Mouse (Mus musculus): Measurements from ENCODE around the gene Mog. TPM values are rescaled to one million over a fixed set of nuclear protein-coding genes. Genes with fewer than 3 reads are reported as not detected.

The Mog gene
- 0.14 TPM in 1 of 2 replicates, not detected in the other for polyA plus RNA-seq (2015; fragmentation: Nextera tagmentation; extraction: Ambion mirVana)

- Histone ChIP-seq H3K4me2 (no peak within 1 kb of the TSS), H3K9me3 (no peaks in the 10 kb centered on the region), H3K4me3 (no peak within 1 kb of the TSS), H3K4me1 (no peaks in the 10 kb centered on the region), H3K27me3 (no peaks in the 10 kb centered on the region), H3K27ac (no peak within 1 kb of the TSS), H3K36me3 (no peaks in the 10 kb centered on the region), H3K9ac (no peak within 1 kb of the TSS)
- WGBS = 72% methylated on average over 9 of the region's 9 CpGs
- no peak for ATAC-seq (ENCODE audit: insufficient number of reproducible peaks, low FRiP score, low TSS enrichment, low read depth)
Measured at GRCm38 (mm10) chr17:37022628-37023576, at the start of gene Mog. Gene Mog (minus strand): TSS chr17:37023398.

- Histone ChIP-seq H3K4me1 (no peaks in the 10 kb centered on the region), H3K36me3 (peaks cover 80% of the 10 kb centered on the region), H3K9me3 (no peaks in the 10 kb centered on the region), H3K9ac (no peak overlapping the region), H3K4me2 (no peak overlapping the region), H3K27ac (no peak overlapping the region), H3K27me3 (no peaks in the 10 kb centered on the region), H3K4me3 (no peak overlapping the region)
- no peak for ATAC-seq (ENCODE audit: insufficient number of reproducible peaks, low FRiP score, low TSS enrichment, low read depth)
- WGBS = 63% methylated on average over 11 of the region's 11 CpGs
Measured at GRCm38 (mm10) chr17:37072730-37073276, 49.6 kb upstream of the Mog start.

- Histone ChIP-seq H3K36me3 (peaks cover 86% of the 10 kb centered on the region), H3K4me3 (no peak overlapping the region), H3K27me3 (no peaks in the 10 kb centered on the region), H3K9me3 (no peaks in the 10 kb centered on the region), H3K9ac (no peak overlapping the region), H3K4me1 (no peaks in the 10 kb centered on the region), H3K27ac (no peak overlapping the region), H3K4me2 (no peak overlapping the region)
- ATAC-seq (ENCODE audit: insufficient number of reproducible peaks, low FRiP score, low TSS enrichment, low read depth) = no peak
- 87% methylated on average over 12 of the region's 12 CpGs for WGBS
Measured at GRCm38 (mm10) chr17:37072080-37072729, 49.0 kb upstream of the Mog start.

GRCm38 (mm10) chr17:37070121-37070520 is 46.9 kb upstream of the Mog start:
- H3K4me3 ChIP-seq = no peak overlapping the region
- no peaks in the 10 kb centered on the region for H3K27me3 ChIP-seq
- no peaks in the 10 kb centered on the region for H3K9me3 ChIP-seq
- no peak overlapping the region for H3K27ac ChIP-seq
- H3K4me2 ChIP-seq = no peak overlapping the region
- H3K4me1 ChIP-seq = no peaks in the 10 kb centered on the region
- H3K9ac ChIP-seq = no peak overlapping the region
- no peak for ATAC-seq (ENCODE audit: insufficient number of reproducible peaks, low FRiP score, low TSS enrichment, low read depth)
- 89% methylated on average over 8 of the region's 8 CpGs for WGBS
- peaks cover 94% of the 10 kb centered on the region for H3K36me3 ChIP-seq

- no peaks in the 10 kb centered on the region for H3K4me1 ChIP-seq
- no peak overlapping the region for H3K27ac ChIP-seq
- H3K9me3 ChIP-seq = no peaks in the 10 kb centered on the region
- no peak overlapping the region for H3K4me2 ChIP-seq
- ATAC-seq (ENCODE audit: insufficient number of reproducible peaks, low FRiP score, low TSS enrichment, low read depth) = no peak
- no peak overlapping the region for H3K9ac ChIP-seq
- no peak overlapping the region for H3K4me3 ChIP-seq
- no peaks in the 10 kb centered on the region for H3K27me3 ChIP-seq
- H3K36me3 ChIP-seq = peaks cover 96% of the 10 kb centered on the region
- 92% methylated on average over 1 of the region's 1 CpGs for WGBS
Measured at GRCm38 (mm10) chr17:37067861-37068260, 44.7 kb upstream of the Mog start.

- peaks cover 89% of the 10 kb centered on the region for H3K36me3 ChIP-seq
- 90% methylated on average over 2 of the region's 2 CpGs for WGBS
- H3K4me3 ChIP-seq = no peak overlapping the region
Measured at GRCm38 (mm10) chr17:37065993-37066392, 42.8 kb upstream of the Mog start.

GRCm38 (mm10) chr17:37063686-37064495 is 40.7 kb upstream of the Mog start:
- peaks cover 80% of the 10 kb centered on the region for H3K36me3 ChIP-seq
- no peak overlapping the region for H3K27ac ChIP-seq
- no peak for ATAC-seq (ENCODE audit: insufficient number of reproducible peaks, low FRiP score, low TSS enrichment, low read depth)
- no peak overlapping the region for H3K4me2 ChIP-seq
- H3K9me3 ChIP-seq = no peaks in the 10 kb centered on the region
- H3K27me3 ChIP-seq = no peaks in the 10 kb centered on the region
- WGBS = 81% methylated on average over 11 of the region's 11 CpGs
- H3K4me1 ChIP-seq = no peaks in the 10 kb centered on the region
- H3K9ac ChIP-seq = no peak overlapping the region
- no peak overlapping the region for H3K4me3 ChIP-seq

More at GRCm38 (mm10) chr17:37065993-37066392, 42.8 kb upstream of the Mog start:
- Histone ChIP-seq H3K4me1 (no peaks in the 10 kb centered on the region), H3K4me2 (no peak overlapping the region), H3K9ac (no peak overlapping the region), H3K27me3 (no peaks in the 10 kb centered on the region), H3K27ac (no peak overlapping the region), H3K9me3 (no peaks in the 10 kb centered on the region)
- no peak for ATAC-seq (ENCODE audit: insufficient number of reproducible peaks, low FRiP score, low TSS enrichment, low read depth)

GRCm38 (mm10) chr17:37063063-37063462 is 39.9 kb upstream of the Mog start:
- WGBS = 72% methylated on average over 10 of the region's 10 CpGs
- H3K27ac ChIP-seq = no peak overlapping the region
- no peak overlapping the region for H3K9ac ChIP-seq
- no peak overlapping the region for H3K4me3 ChIP-seq
- no peaks in the 10 kb centered on the region for H3K9me3 ChIP-seq
- no peak overlapping the region for H3K4me2 ChIP-seq
- H3K4me1 ChIP-seq = no peaks in the 10 kb centered on the region
- peaks cover 81% of the 10 kb centered on the region for H3K36me3 ChIP-seq
- no peak for ATAC-seq (ENCODE audit: insufficient number of reproducible peaks, low FRiP score, low TSS enrichment, low read depth)
- no peaks in the 10 kb centered on the region for H3K27me3 ChIP-seq

- Histone ChIP-seq H3K4me3 (no peak overlapping the region), H3K27me3 (no peaks in the 10 kb centered on the region), H3K36me3 (peaks cover 77% of the 10 kb centered on the region), H3K27ac (no peak overlapping the region), H3K9me3 (no peaks in the 10 kb centered on the region), H3K4me1 (no peaks in the 10 kb centered on the region), H3K4me2 (no peak overlapping the region), H3K9ac (no peak overlapping the region)
- no peak for ATAC-seq (ENCODE audit: insufficient number of reproducible peaks, low FRiP score, low TSS enrichment, low read depth)
- 89% methylated on average over 10 of the region's 10 CpGs for WGBS
Measured at GRCm38 (mm10) chr17:37062101-37062641, 39.0 kb upstream of the Mog start.

- Histone ChIP-seq H3K9me3 (no peaks in the 10 kb centered on the region), H3K36me3 (peaks cover 76% of the 10 kb centered on the region), H3K4me2 (no peak overlapping the region), H3K27me3 (no peaks in the 10 kb centered on the region), H3K4me3 (no peak overlapping the region), H3K27ac (no peak overlapping the region), H3K9ac (no peak overlapping the region), H3K4me1 (no peaks in the 10 kb centered on the region)
- ATAC-seq (ENCODE audit: insufficient number of reproducible peaks, low FRiP score, low TSS enrichment, low read depth) = no peak
- WGBS = 83% methylated on average over 3 of the region's 3 CpGs
Measured at GRCm38 (mm10) chr17:37061435-37061834, 38.2 kb upstream of the Mog start.

- no peaks in the 10 kb centered on the region for H3K27me3 ChIP-seq
- no peak overlapping the region for H3K4me3 ChIP-seq
- H3K27ac ChIP-seq = no peak overlapping the region
- H3K4me1 ChIP-seq = no peaks in the 10 kb centered on the region
- H3K9me3 ChIP-seq = no peaks in the 10 kb centered on the region
- no peak overlapping the region for H3K4me2 ChIP-seq
- no peak overlapping the region for H3K9ac ChIP-seq
- H3K36me3 ChIP-seq = peaks cover 59% of the 10 kb centered on the region
- WGBS = 87% methylated on average over 6 of the region's 6 CpGs
- no peak for ATAC-seq (ENCODE audit: insufficient number of reproducible peaks, low FRiP score, low TSS enrichment, low read depth)
Measured at GRCm38 (mm10) chr17:37056957-37057356, 33.8 kb upstream of the Mog start.

Data from limb, embryonic 15.5 days (tissue).